Mouse (Mus musculus): ENCODE results near the gene Lclat1. TPM values are rescaled to one million over a fixed set of nuclear protein-coding genes. Genes with fewer than 3 reads are reported as not detected.

Gene Lclat1
- polyA plus RNA-seq, 1 experiment, result 16.2 TPM

DNA sequence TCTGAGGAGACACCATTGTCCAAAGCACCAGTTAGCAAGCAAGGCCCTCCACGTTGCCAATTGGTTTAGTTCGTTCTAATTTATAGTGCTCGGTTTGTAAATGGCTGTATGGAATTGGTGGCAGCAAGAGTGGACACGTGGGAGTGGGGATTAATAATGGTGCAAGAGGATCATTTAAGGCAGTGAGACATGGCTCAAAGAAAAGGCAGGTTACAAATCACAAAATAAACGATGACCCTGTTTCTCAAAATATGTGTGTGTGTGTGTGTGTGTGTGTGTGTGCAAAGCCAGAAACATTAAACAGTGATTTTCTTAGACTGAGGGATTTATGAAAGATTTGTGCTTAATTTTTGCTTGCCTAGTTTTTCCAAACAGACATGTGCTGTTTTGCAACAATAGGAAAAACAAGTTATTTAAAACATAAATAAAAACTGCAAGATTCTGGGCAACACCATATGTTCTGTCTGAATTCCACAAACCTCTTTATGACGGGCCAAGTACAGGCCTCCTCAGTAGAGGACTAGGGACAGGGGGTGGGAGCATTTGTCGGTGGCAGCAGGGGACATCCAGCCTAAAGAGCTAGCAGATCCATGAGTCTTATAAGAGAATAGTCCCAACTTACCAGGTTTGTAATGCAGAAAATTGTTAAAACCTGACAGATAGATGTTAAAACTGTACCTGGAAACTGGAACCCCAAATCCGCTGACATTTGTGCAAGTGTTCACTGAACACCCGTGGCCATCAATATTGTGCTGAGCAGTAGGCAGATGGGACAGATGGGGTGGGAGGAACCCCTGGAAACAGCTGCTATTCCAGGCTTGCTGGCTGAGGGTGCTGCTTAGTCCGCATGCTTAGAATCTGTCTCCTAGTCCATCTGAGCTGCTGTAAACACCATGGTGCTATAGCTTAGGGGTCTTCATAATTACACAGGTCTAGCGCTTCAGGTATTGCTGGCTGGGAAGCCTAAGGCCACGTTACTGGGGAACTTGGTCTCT is 15.4 kb upstream of the Lclat1 start:
- DNase-seq (ENCODE audit: low read depth), result no peak
- TF ChIP-seq CTCF (IDR thresholded peaks at IDR 0.05; ENCODE audit: borderline replicate concordance, extremely low read depth, insufficient read depth, insufficient read length), result no peak
- TF ChIP-seq POLR2A (IDR thresholded peaks at IDR 0.05; ENCODE audit: borderline replicate concordance, extremely low read depth, insufficient read depth, insufficient read length, poor library complexity, severe bottlenecking), result no peak

DNA sequence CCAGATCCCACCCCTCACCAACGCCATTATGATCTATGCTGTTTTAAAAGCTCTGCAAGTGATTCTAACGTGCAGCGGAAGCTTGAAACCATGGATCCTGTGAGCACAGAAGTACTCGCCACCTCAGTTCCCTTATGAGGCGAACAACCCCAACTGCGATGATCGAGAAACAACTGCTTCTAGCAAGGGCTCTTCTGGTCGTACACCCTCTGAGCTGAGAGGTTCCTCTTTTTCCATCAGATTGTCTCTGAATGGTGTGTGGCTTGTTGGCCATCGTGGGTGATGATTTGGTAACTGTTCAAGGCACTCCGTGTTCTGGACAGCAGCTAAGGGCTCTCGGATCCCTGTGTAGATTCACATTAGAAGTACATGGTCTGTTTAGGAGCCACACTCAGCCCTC is 12.7 kb upstream of the Lclat1 start:
- TF ChIP-seq POLR2A (IDR thresholded peaks at IDR 0.05; ENCODE audit: borderline replicate concordance, extremely low read depth, insufficient read depth, insufficient read length, poor library complexity, severe bottlenecking), result no peak
- TF ChIP-seq CTCF (IDR thresholded peaks at IDR 0.05; ENCODE audit: borderline replicate concordance, extremely low read depth, insufficient read depth, insufficient read length), result no peak
- no peak for DNase-seq (ENCODE audit: low read depth)

GRCm38 (mm10) chr17:73095585-73095984 is 12.2 kb upstream of the Lclat1 start:
- TF ChIP-seq CTCF (IDR thresholded peaks at IDR 0.05; ENCODE audit: borderline replicate concordance, extremely low read depth, insufficient read depth, insufficient read length) (no peak), POLR2A (IDR thresholded peaks at IDR 0.05; ENCODE audit: borderline replicate concordance, extremely low read depth, insufficient read depth, insufficient read length, poor library complexity, severe bottlenecking) (no peak)
- DNase-seq (ENCODE audit: low read depth), result no peak

DNA sequence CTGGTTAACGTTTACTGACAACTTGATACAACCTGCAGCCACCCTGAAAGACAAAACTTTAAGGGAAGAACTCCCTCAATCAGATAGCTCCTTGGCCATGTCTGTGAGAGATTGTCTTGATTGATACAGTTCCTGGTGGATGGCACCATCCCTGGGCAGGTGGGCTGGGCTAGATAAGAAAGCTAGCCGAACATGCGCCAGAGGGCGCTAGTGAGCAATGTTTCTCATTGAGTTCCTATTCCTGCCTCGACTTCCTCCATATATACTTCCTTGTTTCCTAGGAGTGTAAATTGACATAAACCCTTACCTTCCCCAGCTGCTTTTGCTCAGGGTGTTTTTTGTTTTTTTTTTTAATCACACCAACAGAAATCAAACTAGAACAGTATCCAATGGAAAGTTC is 11.3 kb upstream of the Lclat1 start:
- peak; percentile 53; the same call in 1 of the 2 replicates for TF ChIP-seq CTCF (IDR thresholded peaks at IDR 0.05; ENCODE audit: borderline replicate concordance, extremely low read depth, insufficient read depth, insufficient read length)
- no peak for TF ChIP-seq POLR2A (IDR thresholded peaks at IDR 0.05; ENCODE audit: borderline replicate concordance, extremely low read depth, insufficient read depth, insufficient read length, poor library complexity, severe bottlenecking)

GRCm38 (mm10) chr17:73098636-73099035 is 9.1 kb upstream of the Lclat1 start:
- no peak for DNase-seq (ENCODE audit: low read depth)
- no peak for TF ChIP-seq POLR2A (IDR thresholded peaks at IDR 0.05; ENCODE audit: borderline replicate concordance, extremely low read depth, insufficient read depth, insufficient read length, poor library complexity, severe bottlenecking)
- no peak for TF ChIP-seq CTCF (IDR thresholded peaks at IDR 0.05; ENCODE audit: borderline replicate concordance, extremely low read depth, insufficient read depth, insufficient read length)

More for the DNA sequence above, 11.3 kb upstream of the Lclat1 start:
- DNase-seq (ENCODE audit: low read depth), result peak; percentile 48

DNA sequence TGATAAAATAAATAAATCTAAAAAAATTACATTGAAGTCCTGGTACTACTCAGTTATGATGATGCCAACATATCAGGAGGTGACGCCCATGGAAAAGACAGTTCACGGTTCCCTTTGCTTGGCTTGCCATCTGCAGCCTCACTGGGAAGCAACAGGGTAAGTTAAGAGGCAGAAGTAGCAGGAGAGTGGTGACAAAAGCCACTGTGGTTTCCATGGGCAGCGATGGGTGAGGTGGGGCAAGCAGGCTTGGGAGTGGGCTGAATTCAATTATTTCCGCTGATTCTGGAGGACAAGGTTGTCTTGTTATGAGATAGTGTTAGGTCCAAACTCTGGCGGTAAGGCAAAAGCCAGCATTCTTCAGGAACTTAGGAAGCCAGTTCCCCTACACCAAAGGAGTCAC is 7.4 kb upstream of the Lclat1 start:
- DNase-seq (ENCODE audit: low read depth), result no peak
- TF ChIP-seq CTCF (IDR thresholded peaks at IDR 0.05; ENCODE audit: borderline replicate concordance, extremely low read depth, insufficient read depth, insufficient read length), result no peak
- TF ChIP-seq POLR2A (IDR thresholded peaks at IDR 0.05; ENCODE audit: borderline replicate concordance, extremely low read depth, insufficient read depth, insufficient read length, poor library complexity, severe bottlenecking), result no peak

DNA sequence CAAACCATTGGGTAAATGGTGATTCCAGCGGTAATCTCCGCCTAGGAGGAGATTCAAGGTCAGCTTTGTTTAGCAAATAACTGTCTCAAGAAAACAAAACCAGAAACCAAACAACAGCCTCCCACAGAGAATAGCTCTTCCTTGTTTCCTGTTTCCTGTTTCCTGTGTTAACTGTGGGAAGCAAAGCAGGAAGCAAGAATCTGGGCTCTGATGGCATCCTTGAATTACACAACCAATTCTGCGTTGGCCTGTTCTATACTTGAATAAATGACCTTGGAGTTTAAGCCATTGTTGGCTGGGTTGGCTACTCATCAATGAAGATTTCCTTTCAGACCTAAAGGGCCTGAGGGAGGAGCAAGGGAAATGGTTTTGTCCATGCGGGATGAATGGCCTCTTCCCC is 5.2 kb upstream of the Lclat1 start:
- no peak for TF ChIP-seq POLR2A (IDR thresholded peaks at IDR 0.05; ENCODE audit: borderline replicate concordance, extremely low read depth, insufficient read depth, insufficient read length, poor library complexity, severe bottlenecking)
- no peak for TF ChIP-seq CTCF (IDR thresholded peaks at IDR 0.05; ENCODE audit: borderline replicate concordance, extremely low read depth, insufficient read depth, insufficient read length)
- DNase-seq (ENCODE audit: low read depth), result no peak

DNA sequence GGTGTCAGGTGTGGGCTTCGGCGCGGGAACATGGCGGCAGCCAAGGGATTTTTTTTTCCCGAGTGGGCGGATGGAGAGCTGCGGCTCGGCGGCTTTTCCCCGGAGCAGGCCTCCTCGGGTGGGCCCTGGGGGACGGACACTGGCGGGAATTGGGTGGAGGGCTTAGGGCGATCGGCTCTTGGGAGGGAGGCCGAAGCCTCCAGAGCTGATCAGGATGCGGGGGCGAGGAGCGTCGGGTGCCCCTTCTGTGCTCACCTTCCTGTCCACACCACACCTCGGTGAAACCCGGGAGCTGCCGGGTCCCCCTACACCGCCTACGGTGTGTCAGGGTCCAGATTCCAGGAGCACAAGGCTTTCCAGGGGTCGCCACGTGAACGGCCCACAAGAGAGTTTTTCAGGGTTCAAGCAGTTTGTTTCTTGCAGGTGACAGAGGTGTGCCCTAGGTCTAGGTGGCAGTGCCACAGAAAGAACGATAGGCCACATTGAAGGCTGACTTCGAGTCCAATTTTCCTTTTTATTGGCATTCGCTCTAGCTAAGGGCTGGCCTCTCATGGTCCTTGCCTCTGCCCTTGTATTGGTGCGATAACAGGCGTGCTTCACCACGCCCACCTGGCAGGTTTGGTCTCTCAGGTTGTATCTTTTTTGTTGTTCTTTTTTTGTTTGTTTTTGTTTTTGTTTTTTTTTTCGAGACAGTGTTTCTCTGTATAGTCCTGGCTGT is 544 bp downstream of the Lclat1 start:
- TF ChIP-seq CTCF (IDR thresholded peaks at IDR 0.05; ENCODE audit: borderline replicate concordance, extremely low read depth, insufficient read depth, insufficient read length), result no peak
- TF ChIP-seq POLR2A (IDR thresholded peaks at IDR 0.05; ENCODE audit: borderline replicate concordance, extremely low read depth, insufficient read depth, insufficient read length, poor library complexity, severe bottlenecking), result no peak
- DNase-seq (ENCODE audit: low read depth), result no peak

- no peak for DNase-seq (ENCODE audit: low read depth)
- TF ChIP-seq POLR2A (IDR thresholded peaks at IDR 0.05; ENCODE audit: borderline replicate concordance, extremely low read depth, insufficient read depth, insufficient read length, poor library complexity, severe bottlenecking) (no peak), CTCF (IDR thresholded peaks at IDR 0.05; ENCODE audit: borderline replicate concordance, extremely low read depth, insufficient read depth, insufficient read length) (no peak)
These were observed 1.1 kb downstream of the Lclat1 start for GRCm38 (mm10) chr17:73108888-73109259.

GRCm38 (mm10) chr17:73112128-73112527 is 4.3 kb downstream of the Lclat1 start:
- TF ChIP-seq POLR2A (IDR thresholded peaks at IDR 0.05; ENCODE audit: borderline replicate concordance, extremely low read depth, insufficient read depth, insufficient read length, poor library complexity, severe bottlenecking) (no peak), CTCF (IDR thresholded peaks at IDR 0.05; ENCODE audit: borderline replicate concordance, extremely low read depth, insufficient read depth, insufficient read length) (no peak)

DNA sequence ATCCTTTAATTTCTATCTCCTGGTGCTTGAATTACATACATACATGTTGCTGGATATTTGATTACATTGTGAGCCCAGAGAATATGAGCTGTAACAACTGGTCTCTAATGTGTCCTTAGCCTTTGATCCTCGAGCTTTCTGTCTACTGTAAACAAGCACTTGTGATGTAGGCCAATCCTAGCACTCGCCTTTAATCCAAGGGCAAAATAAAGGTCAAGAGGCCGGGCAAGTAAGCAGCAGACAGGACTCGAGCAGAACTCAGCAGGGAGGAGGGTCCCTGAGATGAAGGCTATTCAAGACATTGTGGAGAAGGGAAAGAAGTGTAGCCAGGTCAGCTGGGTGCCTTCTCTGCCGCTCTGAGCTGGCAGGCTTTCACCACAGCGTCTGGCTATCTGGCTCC is 4.8 kb downstream of the Lclat1 start:
- DNase-seq (ENCODE audit: low read depth), result no peak
- TF ChIP-seq POLR2A (IDR thresholded peaks at IDR 0.05; ENCODE audit: borderline replicate concordance, extremely low read depth, insufficient read depth, insufficient read length, poor library complexity, severe bottlenecking) (no peak), CTCF (IDR thresholded peaks at IDR 0.05; ENCODE audit: borderline replicate concordance, extremely low read depth, insufficient read depth, insufficient read length) (no peak)

More at GRCm38 (mm10) chr17:73112128-73112527, 4.3 kb downstream of the Lclat1 start:
- DNase-seq (ENCODE audit: low read depth), result no peak
